Mouse (Mus musculus): ENCODE measurements at regions not wholly inside any gene's neighbourhood (a gene's known extent, or its start where the extent isn't known, plus 50 kb on each side); places are given as distances from the start of the nearest gene placed in this dataset.

GRCm38 (mm10) chr10:99377548-99377947, 114.5 kb downstream of the Dusp6 start:
- TF ChIP-seq CTCF (IDR thresholded peaks at IDR 0.05; ENCODE audit: control insufficient read depth, insufficient read depth, insufficient read length) (no peak), USF1 (IDR thresholded peaks at IDR 0.05; ENCODE audit: low read depth) (no peak), MAX (IDR thresholded peaks at IDR 0.05) (no peak)
